Mouse (Mus musculus) cerebellum, adult 2 months (tissue): Measurements from ENCODE around the gene 1810013L24Rik.

Experiments used
- CTCF ChIP-seq: fragments of 200-500 bp; IDR thresholded peaks from 2 replicates; pipeline ENCODE4 v1.5.1; 2011; ENCODE audit warnings: low read depth, mild to moderate bottlenecking, control low read depth, low read length, moderate library complexity, borderline replicate concordance; ENCODE audit not compliant: insufficient read depth
- POLR2A ChIP-seq: fragments of 200-500 bp; IDR thresholded peaks from 2 replicates; pipeline ENCODE4 v1.6.1; 2011; ENCODE audit warnings: low read length, control low read depth, borderline replicate concordance; ENCODE audit not compliant: insufficient read depth

GRCm38 (mm10) chr16:8849929-8850328 is 20.0 kb downstream of the 1810013L24Rik start:
- TF ChIP-seq CTCF = no peak
- TF ChIP-seq POLR2A = no peak
